Mouse (Mus musculus) regulatory T cell (primary cell): ENCODE measurements around the gene Cask.

Source experiments
- in situ Hi-C: fragments of 300-600 bp; cut with MboI, MseI; formaldehyde crosslinking; loops from one replicate; pipeline ENCODE4 v1.15.1; 2025; ENCODE audit warnings: high pct_unique_total_duplicates

The Cask gene

DNA sequence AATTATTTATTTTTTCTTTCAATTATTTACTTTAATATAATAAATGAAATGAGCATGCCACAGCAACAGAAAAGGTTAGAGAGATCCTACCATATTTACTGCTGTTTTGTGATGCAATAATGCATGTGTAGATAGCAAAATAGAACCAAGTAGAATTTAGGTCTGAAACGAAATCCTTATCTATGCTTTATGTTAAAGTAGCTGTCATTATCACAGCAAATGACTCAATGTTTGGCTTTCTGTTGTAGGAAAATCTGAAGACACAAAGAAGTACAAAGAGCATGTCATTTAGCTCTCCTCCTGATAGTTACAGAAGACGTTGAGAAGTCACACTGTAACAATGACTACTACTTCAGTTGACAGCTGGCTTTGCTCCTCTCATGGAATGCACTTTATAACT lies 212.3 kb downstream of the Cask start:
- in situ Hi-C loops: no loop called here

DNA sequence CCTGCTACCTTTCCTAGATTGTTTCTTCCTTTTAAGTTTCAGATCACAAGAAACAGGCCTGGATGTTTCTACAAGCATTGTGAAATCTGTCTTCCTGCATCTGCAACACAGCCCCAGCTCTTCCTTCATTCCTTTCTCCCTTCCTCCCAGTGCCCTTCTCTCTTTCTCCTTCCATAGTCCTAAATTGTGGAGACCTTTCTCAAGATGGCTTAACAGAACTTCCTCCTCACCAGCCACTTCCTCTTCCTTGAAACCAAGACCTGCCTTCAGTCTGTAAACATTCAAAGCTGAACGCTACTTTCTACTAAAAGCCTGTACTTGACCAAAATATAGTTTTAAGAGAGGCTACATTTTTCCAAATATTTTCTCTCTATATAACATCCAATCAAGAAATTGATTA lies 214.8 kb downstream of the Cask start:
- in situ Hi-C loops: no loop called here

GRCm38 (mm10) chrX:13631599-13632283 lies 219.4 kb downstream of the Cask start, which contains the start of gene Gpr34:
Gene Gpr34 (plus strand): TSS chrX:13632089.
- in situ Hi-C loops: no loop called here

GRCm38 (mm10) chrX:13622654-13623053 lies 228.5 kb downstream of the Cask start:
- in situ Hi-C loops: no loop called here

- in situ Hi-C loops: no loop called here
These were observed 229.7 kb downstream of the Cask start for GRCm38 (mm10) chrX:13621473-13621872.

- in situ Hi-C loops: no loop called here
These were observed 232.7 kb downstream of the Cask start for GRCm38 (mm10) chrX:13618476-13618875.

GRCm38 (mm10) chrX:13617294-13617693 lies 233.9 kb downstream of the Cask start:
- in situ Hi-C loops: no loop called here

GRCm38 (mm10) chrX:13616726-13617125 lies 234.4 kb downstream of the Cask start:
- in situ Hi-C loops: no loop called here

DNA sequence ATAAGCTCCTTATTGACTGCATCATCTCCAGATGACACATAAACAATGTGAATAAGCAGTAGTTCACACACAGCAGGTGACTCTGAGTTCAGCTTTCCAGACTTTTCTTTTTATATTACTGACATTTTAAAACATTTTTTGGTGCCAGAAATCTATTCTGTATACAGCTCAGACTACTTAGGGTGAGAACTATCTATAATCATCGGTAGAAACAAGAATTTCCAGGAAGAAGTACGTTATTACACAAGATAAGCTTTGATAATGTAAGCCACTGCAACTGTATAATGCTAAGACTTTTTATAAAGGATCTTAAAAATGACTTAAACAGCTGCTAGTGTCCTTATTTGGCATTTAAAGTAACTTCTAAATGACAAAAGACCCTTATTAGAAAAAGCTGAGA lies 239.1 kb downstream of the Cask start:
- in situ Hi-C loops: no loop called here

DNA sequence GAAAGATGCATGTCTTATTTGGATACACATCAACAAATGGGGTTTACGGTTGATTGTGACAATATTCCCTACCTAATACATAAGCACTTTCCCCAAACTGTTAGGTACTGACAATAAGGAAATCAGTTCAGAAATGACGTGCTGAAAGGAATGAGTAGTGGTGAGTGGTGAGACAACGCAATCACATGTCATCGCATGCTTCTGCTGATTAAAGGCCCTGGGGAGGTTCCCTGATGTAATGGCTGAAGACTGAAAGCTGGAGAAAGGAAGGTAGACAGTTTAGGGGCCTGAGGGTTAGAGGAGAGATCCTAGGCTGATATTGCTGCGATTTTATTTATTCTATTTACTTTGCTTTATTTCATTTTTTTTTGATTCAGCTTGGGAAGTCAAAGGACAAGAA lies 240.1 kb downstream of the Cask start:
- in situ Hi-C loops: no loop called here

- in situ Hi-C loops: no loop called here
These were observed 243.4 kb downstream of the Cask start for GRCm38 (mm10) chrX:13607752-13608151.

GRCm38 (mm10) chrX:13606741-13607140 lies 244.4 kb downstream of the Cask start:
- in situ Hi-C loops: no loop called here

DNA sequence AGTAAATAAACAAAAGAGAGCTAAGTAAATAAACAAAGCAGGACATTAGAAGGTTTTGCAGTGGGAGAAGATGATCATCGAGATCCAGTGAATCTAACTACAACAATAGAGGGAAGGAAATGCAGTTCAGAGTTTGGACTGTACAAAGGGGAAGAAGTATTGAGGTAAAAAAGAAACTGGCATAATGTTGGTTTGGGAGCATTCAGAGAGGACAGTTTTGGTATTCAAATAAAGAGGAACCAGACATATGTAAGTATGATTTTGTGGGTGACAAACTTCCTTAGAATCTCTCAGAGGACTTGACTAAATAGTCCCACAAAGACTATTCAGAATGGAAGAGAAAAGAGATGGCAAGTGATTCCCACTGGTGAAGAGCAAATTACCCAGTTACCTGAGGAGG lies 251.2 kb downstream of the Cask start:
- in situ Hi-C loops: no loop called here

DNA sequence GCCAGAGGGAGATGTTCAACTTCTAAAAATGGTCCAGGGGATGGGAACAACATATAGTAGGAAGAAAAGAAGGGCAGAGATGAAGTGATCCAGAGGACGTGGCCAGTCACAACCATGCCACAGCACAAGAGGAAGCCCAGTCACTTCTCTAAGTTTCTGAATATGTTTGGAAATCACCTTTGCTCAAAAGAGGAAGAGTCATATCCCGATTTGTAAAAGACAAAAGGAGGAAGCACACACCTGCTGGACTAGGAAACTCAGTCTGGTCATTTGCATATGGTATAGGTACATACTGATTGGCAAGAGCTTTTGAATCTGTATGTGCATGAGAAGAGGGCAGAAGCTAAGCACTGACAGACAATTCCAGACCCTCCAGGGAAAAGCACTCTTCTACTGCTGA lies 251.8 kb downstream of the Cask start:
- in situ Hi-C loops: no loop called here

- in situ Hi-C loops: loop anchor here (10.0 kb wide), 1 partner anchor 77 kb away; no protein-coding TSS in a partner anchor
These were observed 273.5 kb downstream of the Cask start for GRCm38 (mm10) chrX:13577647-13578046.

GRCm38 (mm10) chrX:13576606-13577005 lies 274.6 kb downstream of the Cask start:
- in situ Hi-C loops: loop anchor here (10.0 kb wide), 1 partner anchor 78 kb away; no protein-coding TSS in a partner anchor

GRCm38 (mm10) chrX:13574872-13575271 lies 276.3 kb downstream of the Cask start:
- in situ Hi-C loops: loop anchor here (10.0 kb wide), 1 partner anchor 80 kb away; no protein-coding TSS in a partner anchor

DNA sequence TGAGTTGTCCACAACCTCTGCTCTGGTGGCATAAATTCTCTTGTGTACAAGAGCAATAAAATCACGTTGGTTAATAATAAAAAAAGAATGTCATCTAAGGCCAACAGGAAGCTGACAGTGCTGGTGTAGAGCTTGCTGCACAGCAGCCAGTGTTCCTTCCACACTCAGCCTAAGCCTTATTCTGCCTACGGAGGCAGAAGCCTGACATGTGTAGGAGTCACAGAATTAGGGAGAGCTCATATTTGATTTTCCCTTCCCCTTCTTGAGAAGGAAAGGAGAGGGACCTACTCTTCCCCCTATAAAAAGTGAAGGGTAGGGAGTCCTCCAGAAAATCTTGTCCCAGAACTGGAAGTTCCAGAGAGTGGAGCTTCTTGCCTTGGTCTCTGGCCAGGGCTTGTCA lies 276.9 kb downstream of the Cask start:
- in situ Hi-C loops: loop anchor here (10.0 kb wide), 1 partner anchor 81 kb away; no protein-coding TSS in a partner anchor

DNA sequence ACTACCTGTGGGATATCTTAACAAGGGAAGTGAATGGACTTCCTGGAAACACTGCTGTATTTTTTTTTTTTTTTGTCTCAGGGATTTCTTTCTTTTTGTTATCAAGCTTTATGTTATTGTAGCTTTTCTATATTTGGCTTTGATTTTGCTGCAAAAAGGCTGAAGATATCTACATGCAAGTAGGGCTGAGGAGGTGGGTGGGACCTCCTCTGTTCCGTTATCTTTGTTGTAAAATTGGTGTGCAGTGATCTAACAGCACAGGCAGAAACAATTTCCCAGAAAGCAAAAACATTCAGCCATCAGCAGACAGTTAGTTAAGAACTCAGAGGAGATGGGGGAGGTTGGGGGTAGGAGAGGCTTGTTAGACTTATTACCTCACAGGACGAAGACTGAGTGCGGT lies 296.7 kb downstream of the Cask start:
- in situ Hi-C loops: no loop called here

- in situ Hi-C loops: no loop called here
These were observed 298.9 kb downstream of the Cask start for GRCm38 (mm10) chrX:13552288-13552687.

- in situ Hi-C loops: no loop called here
These were observed 299.6 kb downstream of the Cask start for GRCm38 (mm10) chrX:13551566-13551965.

DNA sequence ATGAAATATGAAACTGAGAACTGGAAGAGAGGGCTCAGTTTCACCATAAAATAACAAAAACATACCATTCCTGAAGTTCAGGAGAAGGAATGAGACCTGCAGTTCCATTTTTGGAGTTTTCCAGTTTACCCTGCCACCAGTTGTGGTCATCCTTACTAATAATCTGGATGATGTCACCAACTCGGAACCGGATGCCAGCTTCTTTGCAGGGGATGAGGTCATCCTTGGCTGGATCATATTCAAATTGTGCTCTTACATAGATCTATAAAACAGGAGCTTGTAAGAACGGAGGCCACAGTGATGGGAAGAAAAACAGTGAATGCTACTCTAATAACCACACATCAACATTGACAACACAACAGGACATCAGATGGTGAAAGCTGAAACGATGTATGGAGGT lies 302.1 kb downstream of the Cask start:
- in situ Hi-C loops: no loop called here

- in situ Hi-C loops: no loop called here
These were observed 329.9 kb downstream of the Cask start for GRCm38 (mm10) chrX:13521288-13521687.

GRCm38 (mm10) chrX:13520566-13520965 lies 330.6 kb downstream of the Cask start:
- in situ Hi-C loops: no loop called here
